Mouse (Mus musculus): ENCODE measurements around the gene Grm7. TPM values are rescaled to one million over a fixed set of nuclear protein-coding genes. Genes with fewer than 3 reads are reported as not detected.

Grm7 gene
- polyA plus RNA-seq, 1 experiment = 0.13 TPM

DNA sequence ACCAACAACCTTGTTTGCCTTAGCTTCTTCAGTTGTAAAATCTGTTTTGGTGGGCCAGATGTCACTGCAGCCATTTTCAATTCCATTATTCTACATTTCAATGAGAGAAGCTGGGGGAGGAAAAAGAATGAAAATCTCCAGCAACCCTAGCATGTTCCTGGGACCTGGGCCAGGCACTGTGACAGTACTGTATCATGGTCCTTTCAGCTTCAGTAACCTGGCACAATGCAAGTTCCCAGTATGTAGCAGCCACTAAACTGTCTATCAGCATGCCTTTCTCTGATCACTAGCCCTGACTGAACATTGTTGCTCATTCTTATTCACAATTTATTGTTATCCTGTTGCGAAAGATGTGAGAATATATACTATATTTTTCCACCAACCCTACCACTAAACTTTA lies 779.4 kb downstream of the Grm7 start:
- Histone ChIP-seq H3K27ac (ENCODE audit: control insufficient read depth, insufficient read depth, low read length) (no peak overlapping the region), H3K27me3 (ENCODE audit: control insufficient read depth, insufficient read depth, low read length) (no peaks in the 10 kb centered on the region), H3K4me1 (replicated peaks; ENCODE audit: control insufficient read depth, insufficient read depth, low read length) (no peaks in the 10 kb centered on the region), H3K36me3 (ENCODE audit: control insufficient read depth, insufficient read depth, low read length) (no peaks in the 10 kb centered on the region), H3K4me3 (ENCODE audit: control insufficient read depth, insufficient read depth, low read length) (no peak overlapping the region)
- 83% methylated on average over 1 of the region's 1 CpGs for WGBS
- TF ChIP-seq POLR2A (IDR thresholded peaks at IDR 0.05; ENCODE audit: control insufficient read depth, extremely low read depth, insufficient read depth, low read length, poor library complexity) = no peak
- no peak for TF ChIP-seq CTCF (IDR thresholded peaks at IDR 0.05; ENCODE audit: borderline replicate concordance, control insufficient read depth, extremely low read depth, insufficient read depth, low read length, poor library complexity)
- no peak for DNase-seq

DNA sequence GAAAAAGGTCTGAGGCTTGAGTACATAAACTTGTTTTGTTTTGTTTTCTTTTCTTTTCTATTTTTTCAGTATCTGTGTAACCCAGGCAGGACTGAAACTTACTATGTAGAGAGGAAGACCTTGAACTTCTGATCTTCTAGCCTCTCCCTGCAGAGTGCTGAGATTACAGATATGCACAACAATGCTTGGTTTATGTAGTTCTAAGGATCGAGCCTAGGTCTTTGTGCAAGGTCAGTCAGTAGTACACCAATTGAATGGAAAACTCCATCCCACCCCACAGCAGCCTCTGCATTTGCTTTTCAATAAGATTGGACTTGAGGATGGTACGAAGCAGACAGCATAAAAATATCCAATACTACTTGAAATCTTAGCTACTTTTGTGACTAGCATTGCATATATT lies 800.8 kb downstream of the Grm7 start:
- DNase-seq = no peak
- Histone ChIP-seq H3K27ac (ENCODE audit: control insufficient read depth, insufficient read depth, low read length) (no peak overlapping the region), H3K4me1 (replicated peaks; ENCODE audit: control insufficient read depth, insufficient read depth, low read length) (no peaks in the 10 kb centered on the region), H3K4me3 (ENCODE audit: control insufficient read depth, insufficient read depth, low read length) (no peak overlapping the region), H3K27me3 (ENCODE audit: control insufficient read depth, insufficient read depth, low read length) (no peaks in the 10 kb centered on the region), H3K36me3 (ENCODE audit: control insufficient read depth, insufficient read depth, low read length) (no peaks in the 10 kb centered on the region)
- no peak for TF ChIP-seq CTCF (IDR thresholded peaks at IDR 0.05; ENCODE audit: borderline replicate concordance, control insufficient read depth, extremely low read depth, insufficient read depth, low read length, poor library complexity)
- TF ChIP-seq POLR2A (IDR thresholded peaks at IDR 0.05; ENCODE audit: control insufficient read depth, extremely low read depth, insufficient read depth, low read length, poor library complexity) = no peak
- 83% methylated on average over 2 of the region's 2 CpGs for WGBS

DNA sequence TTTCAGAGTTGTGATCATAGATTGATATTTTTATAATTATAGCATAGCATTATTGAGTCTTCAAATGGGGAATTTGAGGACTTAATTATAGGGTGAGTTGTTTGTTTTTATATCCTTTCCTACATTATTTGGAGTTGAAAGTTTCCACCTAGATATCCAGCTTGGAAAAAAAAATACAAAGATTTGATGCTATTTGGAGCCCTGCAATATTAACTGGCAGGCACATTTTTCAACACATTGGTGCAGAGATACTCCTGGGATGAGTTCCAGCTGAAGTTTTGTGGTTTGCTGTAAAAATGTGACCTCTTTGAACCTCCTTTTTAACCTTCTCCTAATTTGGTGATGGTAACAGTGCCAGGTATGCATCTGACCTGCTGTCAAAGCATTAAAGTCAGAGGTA lies 802.5 kb downstream of the Grm7 start:
- DNase-seq = no peak
- Histone ChIP-seq H3K27ac (ENCODE audit: control insufficient read depth, insufficient read depth, low read length) (no peak overlapping the region), H3K36me3 (ENCODE audit: control insufficient read depth, insufficient read depth, low read length) (no peaks in the 10 kb centered on the region), H3K4me3 (ENCODE audit: control insufficient read depth, insufficient read depth, low read length) (no peak overlapping the region), H3K4me1 (replicated peaks; ENCODE audit: control insufficient read depth, insufficient read depth, low read length) (no peaks in the 10 kb centered on the region), H3K27me3 (ENCODE audit: control insufficient read depth, insufficient read depth, low read length) (no peaks in the 10 kb centered on the region)
- TF ChIP-seq CTCF (IDR thresholded peaks at IDR 0.05; ENCODE audit: borderline replicate concordance, control insufficient read depth, extremely low read depth, insufficient read depth, low read length, poor library complexity) (no peak), POLR2A (IDR thresholded peaks at IDR 0.05; ENCODE audit: control insufficient read depth, extremely low read depth, insufficient read depth, low read length, poor library complexity) (no peak)

DNA sequence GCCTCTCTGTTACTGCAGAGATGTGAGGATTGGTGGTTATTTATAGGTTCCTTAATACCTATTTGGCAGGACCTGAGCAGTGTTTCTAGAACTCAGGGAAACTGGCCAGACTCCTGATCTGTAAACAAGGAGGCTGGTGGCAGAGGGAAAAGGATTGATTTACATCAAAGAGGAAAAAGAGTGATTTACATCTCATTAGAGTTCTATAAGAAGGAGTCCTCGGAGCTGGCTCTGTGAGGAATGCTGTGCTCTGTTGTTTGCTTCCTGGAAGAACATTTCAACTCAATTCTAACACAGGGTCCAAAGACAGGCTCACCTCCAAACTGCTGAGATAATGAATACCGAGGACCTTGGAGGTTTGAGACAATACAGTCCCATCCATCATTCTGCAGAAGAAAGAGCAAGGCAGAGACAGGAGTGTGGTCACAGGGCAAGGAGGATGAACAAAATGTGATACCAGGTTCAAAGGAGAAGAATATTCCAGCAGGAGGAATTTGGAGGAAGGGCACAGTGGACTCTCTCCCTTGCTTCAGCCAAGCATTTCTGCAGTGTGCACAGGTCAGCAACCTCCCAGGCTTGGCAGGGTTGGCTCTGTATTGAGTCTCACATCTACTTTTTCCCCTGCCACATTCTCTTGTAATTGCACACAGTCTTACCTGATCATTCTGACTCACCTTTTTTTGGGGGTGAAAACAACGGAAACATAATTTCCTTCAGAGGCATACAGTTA lies 803.8 kb downstream of the Grm7 start:
- H3K36me3 ChIP-seq (ENCODE audit: control insufficient read depth, insufficient read depth, low read length) = no peaks in the 10 kb centered on the region
- WGBS = 50% methylated on average over 3 of the region's 3 CpGs

DNA sequence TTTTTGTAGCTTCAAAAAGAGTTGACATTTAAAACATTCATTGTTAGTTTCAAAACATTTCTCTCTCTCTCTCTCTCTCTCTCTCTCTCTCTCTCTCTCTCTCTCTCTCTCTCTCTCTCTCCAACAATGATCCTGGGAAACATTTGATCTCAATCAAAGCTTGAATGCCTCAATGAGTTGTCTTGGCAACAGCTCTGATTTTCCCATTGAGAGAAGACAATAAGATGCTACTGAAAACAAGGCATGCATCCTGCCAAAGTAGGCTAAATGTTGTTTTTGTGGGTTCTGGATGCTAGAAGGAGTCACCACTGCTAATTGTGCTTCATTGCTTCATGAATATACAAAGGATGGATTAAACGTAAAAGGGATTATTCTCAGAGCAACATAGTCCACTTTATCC lies 836.5 kb downstream of the Grm7 start:
- TF ChIP-seq CTCF (IDR thresholded peaks at IDR 0.05; ENCODE audit: borderline replicate concordance, control insufficient read depth, extremely low read depth, insufficient read depth, low read length, poor library complexity) (no peak), POLR2A (IDR thresholded peaks at IDR 0.05; ENCODE audit: control insufficient read depth, extremely low read depth, insufficient read depth, low read length, poor library complexity) (no peak)
- WGBS = 67% methylated on average over 1 of the region's 1 CpGs
- Histone ChIP-seq H3K4me1 (replicated peaks; ENCODE audit: control insufficient read depth, insufficient read depth, low read length) (no peaks in the 10 kb centered on the region), H3K27me3 (ENCODE audit: control insufficient read depth, insufficient read depth, low read length) (no peaks in the 10 kb centered on the region), H3K4me3 (ENCODE audit: control insufficient read depth, insufficient read depth, low read length) (no peak overlapping the region), H3K36me3 (ENCODE audit: control insufficient read depth, insufficient read depth, low read length) (no peaks in the 10 kb centered on the region), H3K27ac (ENCODE audit: control insufficient read depth, insufficient read depth, low read length) (no peak overlapping the region)
- DNase-seq = no peak

More for the DNA sequence above, 803.8 kb downstream of the Grm7 start:
- Histone ChIP-seq H3K4me1 (replicated peaks; ENCODE audit: control insufficient read depth, insufficient read depth, low read length) (no peaks in the 10 kb centered on the region), H3K27ac (ENCODE audit: control insufficient read depth, insufficient read depth, low read length) (no peak overlapping the region), H3K27me3 (ENCODE audit: control insufficient read depth, insufficient read depth, low read length) (no peaks in the 10 kb centered on the region), H3K4me3 (ENCODE audit: control insufficient read depth, insufficient read depth, low read length) (no peak overlapping the region)
- no peak for DNase-seq
- TF ChIP-seq POLR2A (IDR thresholded peaks at IDR 0.05; ENCODE audit: control insufficient read depth, extremely low read depth, insufficient read depth, low read length, poor library complexity) = no peak
- no peak for TF ChIP-seq CTCF (IDR thresholded peaks at IDR 0.05; ENCODE audit: borderline replicate concordance, control insufficient read depth, extremely low read depth, insufficient read depth, low read length, poor library complexity)

DNA sequence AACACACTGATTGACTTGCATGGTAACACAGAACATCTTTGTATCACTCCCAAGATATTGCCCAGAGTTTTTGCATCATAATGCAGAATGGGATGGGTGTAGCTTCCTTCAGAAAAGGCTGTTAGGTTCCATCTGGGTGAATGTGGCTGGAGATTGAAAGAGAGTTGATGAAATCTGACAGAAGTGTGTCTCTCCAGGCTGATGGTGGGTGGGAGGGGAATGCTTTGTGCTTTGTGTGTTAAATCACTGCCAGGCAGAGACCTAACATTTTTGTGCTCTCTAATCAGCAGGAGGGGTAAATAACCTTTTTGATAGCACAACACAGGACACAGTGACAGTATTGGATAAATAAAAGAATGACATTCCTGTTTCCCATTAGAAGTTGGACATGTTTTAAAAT lies 840.7 kb downstream of the Grm7 start:
- H3K27ac ChIP-seq (ENCODE audit: control insufficient read depth, insufficient read depth, low read length) = no peak overlapping the region
- DNase-seq = no peak
- H3K4me3 ChIP-seq (ENCODE audit: control insufficient read depth, insufficient read depth, low read length) = no peak overlapping the region
- no peaks in the 10 kb centered on the region for H3K36me3 ChIP-seq (ENCODE audit: control insufficient read depth, insufficient read depth, low read length)
- TF ChIP-seq POLR2A (IDR thresholded peaks at IDR 0.05; ENCODE audit: control insufficient read depth, extremely low read depth, insufficient read depth, low read length, poor library complexity) = no peak
- no peak for TF ChIP-seq CTCF (IDR thresholded peaks at IDR 0.05; ENCODE audit: borderline replicate concordance, control insufficient read depth, extremely low read depth, insufficient read depth, low read length, poor library complexity)
- H3K27me3 ChIP-seq (ENCODE audit: control insufficient read depth, insufficient read depth, low read length) = no peaks in the 10 kb centered on the region
- H3K4me1 ChIP-seq (replicated peaks; ENCODE audit: control insufficient read depth, insufficient read depth, low read length) = no peaks in the 10 kb centered on the region

DNA sequence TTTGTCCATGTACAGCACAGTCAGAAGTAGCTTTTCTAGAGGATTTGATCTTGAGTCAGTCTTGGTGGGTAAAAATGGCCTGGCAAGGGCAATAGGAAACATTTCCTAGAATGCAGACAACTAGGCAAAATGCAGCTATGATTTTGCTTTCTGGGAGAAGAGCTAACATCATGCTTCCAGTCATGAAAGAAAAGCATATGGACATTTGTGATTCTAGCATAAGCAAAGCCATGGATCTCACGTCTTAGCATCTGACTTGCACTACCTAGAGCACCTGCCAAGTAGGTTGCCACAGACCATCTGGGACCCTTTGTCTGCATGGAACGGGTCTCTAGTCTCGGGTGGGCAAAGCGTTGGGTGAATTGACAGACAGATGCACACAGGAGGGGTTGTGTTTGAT lies 842.2 kb downstream of the Grm7 start:
- Histone ChIP-seq H3K27ac (ENCODE audit: control insufficient read depth, insufficient read depth, low read length) (no peak overlapping the region), H3K4me3 (ENCODE audit: control insufficient read depth, insufficient read depth, low read length) (no peak overlapping the region), H3K4me1 (replicated peaks; ENCODE audit: control insufficient read depth, insufficient read depth, low read length) (no peaks in the 10 kb centered on the region), H3K27me3 (ENCODE audit: control insufficient read depth, insufficient read depth, low read length) (no peaks in the 10 kb centered on the region), H3K36me3 (ENCODE audit: control insufficient read depth, insufficient read depth, low read length) (no peaks in the 10 kb centered on the region)
- no peak for TF ChIP-seq POLR2A (IDR thresholded peaks at IDR 0.05; ENCODE audit: control insufficient read depth, extremely low read depth, insufficient read depth, low read length, poor library complexity)
- no peak for TF ChIP-seq CTCF (IDR thresholded peaks at IDR 0.05; ENCODE audit: borderline replicate concordance, control insufficient read depth, extremely low read depth, insufficient read depth, low read length, poor library complexity)
- 93% methylated on average over 4 of the region's 4 CpGs for WGBS
- DNase-seq = no peak
